Comparison of ENCODE assay signal across 24 mouse cellular contexts in the genomic region with DNA sequence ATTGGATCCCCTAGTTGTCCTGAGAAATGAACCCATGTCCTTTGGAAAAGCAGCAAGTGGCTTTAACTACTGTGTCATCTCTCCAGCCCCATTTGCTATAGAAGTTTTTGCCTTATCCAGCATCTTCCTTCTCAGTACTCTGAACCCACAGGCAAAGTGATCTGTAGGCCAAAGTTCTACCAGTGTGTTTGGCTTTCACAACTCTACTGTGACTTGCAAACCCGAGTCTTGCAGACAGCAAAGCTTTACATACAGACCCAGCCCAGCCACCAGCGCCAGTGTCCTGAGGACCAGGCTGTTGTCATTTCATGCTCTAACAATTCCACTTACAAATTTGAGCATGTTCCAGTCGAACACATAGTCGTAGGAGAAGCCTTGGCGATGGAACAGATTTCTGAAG. TPM values are rescaled to one million over a fixed set of nuclear protein-coding genes. Genes with fewer than 3 reads are reported as not detected.
DNase-seq lines count a peak whose midpoint lies in the region; ATAC-seq and TF ChIP-seq lines count a peak whose summit lies in the region.
"Had no signal": no experiment of that assay in that cellular context is flagged by ENCODE, and none has a peak within 500 bp of the region (broad histone marks: within the 10 kb centered on the region; RNA-seq: fewer than 3 reads in every experiment).

No protein-coding gene starts in this region.

- ATAC-seq in intestine, postnatal 0 days, result peak; percentile 40
- no peak for ATAC-seq in intestine, embryonic 15.5 days
- ATAC-seq in kidney, postnatal 0 days (replicated peaks; ENCODE audit: low FRiP score, low read depth), result no peak
- peak; percentile 61 for ATAC-seq in liver, embryonic 16.5 days (ENCODE audit: low read depth)
- ATAC-seq: activated CD4-positive, CD25-positive, alpha-beta regulatory T cell, adult 4 months; CD4-positive, CD25-positive, alpha-beta regulatory T cell, adult 4 months; forebrain, embryonic 13.5 days; Patski had no signal

- no peak overlapping the region for H3K9ac ChIP-seq in intestine, postnatal 0 days (ENCODE audit: low read depth, low read length)
- H3K9ac ChIP-seq in intestine, embryonic 15.5 days, result no peak overlapping the region
- H3K9ac ChIP-seq in kidney, postnatal 0 days (ENCODE audit: low read depth, low read length), result no peak overlapping the region
- H3K9ac ChIP-seq in liver, embryonic 16.5 days (ENCODE audit: low read depth, low read length), result no peak overlapping the region
- H3K9ac ChIP-seq: embryonic facial prominence, embryonic 12.5 days; forebrain, embryonic 13.5 days had no signal

- no peaks in the 10 kb centered on the region for H3K9me3 ChIP-seq in intestine, postnatal 0 days (ENCODE audit: control insufficient read depth)
- no peaks in the 10 kb centered on the region for H3K9me3 ChIP-seq in intestine, embryonic 15.5 days
- H3K9me3 ChIP-seq in kidney, postnatal 0 days (replicated peaks; ENCODE audit: low read length), result no peaks in the 10 kb centered on the region
- no peaks in the 10 kb centered on the region for H3K9me3 ChIP-seq in liver, embryonic 16.5 days (replicated peaks; ENCODE audit: control insufficient read depth, low read length)
- H3K9me3 ChIP-seq: embryonic facial prominence, embryonic 10.5 days; embryonic facial prominence, embryonic 12.5 days; forebrain, embryonic 13.5 days; G1E had no signal

- H3K4me2 ChIP-seq in intestine, postnatal 0 days (replicated peaks; ENCODE audit: low read depth), result no peak overlapping the region
- H3K4me2 ChIP-seq in intestine, embryonic 15.5 days (replicated peaks), result no peak overlapping the region
- no peak overlapping the region for H3K4me2 ChIP-seq in kidney, postnatal 0 days (ENCODE audit: low read length)
- H3K4me2 ChIP-seq in liver, embryonic 16.5 days (ENCODE audit: low read depth, low read length), result no peak overlapping the region
- H3K4me2 ChIP-seq: embryonic facial prominence, embryonic 12.5 days; forebrain, embryonic 13.5 days had no signal

- peak overlapping the region; percentile 22; the same call in 1 of the 2 replicates for H3K27ac ChIP-seq in intestine, postnatal 0 days (ENCODE audit: low read depth, low read length)
- H3K27ac ChIP-seq in intestine, embryonic 15.5 days, result no peak overlapping the region
- peak overlapping the region; percentile 34; the same call in 1 of the 2 replicates for H3K27ac ChIP-seq in kidney, postnatal 0 days
- H3K27ac ChIP-seq in liver, embryonic 16.5 days (ENCODE audit: low read length), result no peak overlapping the region
- H3K27ac ChIP-seq: embryonic facial prominence, embryonic 10.5 days; embryonic facial prominence, embryonic 12.5 days; forebrain, embryonic 13.5 days had no signal

- no peak for DNase-seq in kidney, postnatal 0 days (ENCODE audit: low spot score)
- DNase-seq in kidney, adult 8-10 months, result no peak
- DNase-seq in liver, result no peak
- peak; percentile 70 for DNase-seq in yolk sac, embryonic 10.5 days (ENCODE audit: low spot score)
- DNase-seq: adrenal gland, adult 8-10 months; adrenal gland, postnatal 14 days; adrenal gland, postnatal 36 days; B cell, adult 2 months; cerebellum, adult 11-12 months; cerebellum, adult 2 months; cerebellum, adult 9-10 months; cerebellum, postnatal 10 days; cerebellum, postnatal 25 days had no signal

- no peaks in the 10 kb centered on the region; the same call in 1 of the 2 replicates for H3K4me1 ChIP-seq in intestine, postnatal 0 days (replicated peaks; ENCODE audit: control insufficient read depth, insufficient read depth, low read length)
- H3K4me1 ChIP-seq in intestine, embryonic 15.5 days (replicated peaks), result no peaks in the 10 kb centered on the region
- H3K4me1 ChIP-seq in kidney, postnatal 0 days (replicated peaks; ENCODE audit: insufficient read depth, low read length), result no peaks in the 10 kb centered on the region
- H3K4me1 ChIP-seq in liver, embryonic 16.5 days (ENCODE audit: control insufficient read depth, low read depth, low read length), result no peaks in the 10 kb centered on the region
- H3K4me1 ChIP-seq: forebrain, embryonic 13.5 days had no signal

- H3K27me3 ChIP-seq in intestine, postnatal 0 days (replicated peaks; ENCODE audit: control insufficient read depth, insufficient read depth, low read length), result no peaks in the 10 kb centered on the region
- no peaks in the 10 kb centered on the region for H3K27me3 ChIP-seq in intestine, embryonic 15.5 days (replicated peaks)
- H3K27me3 ChIP-seq in kidney, postnatal 0 days (ENCODE audit: insufficient read depth, low read length), result no peaks in the 10 kb centered on the region
- H3K27me3 ChIP-seq in liver, embryonic 16.5 days (ENCODE audit: control insufficient read depth, insufficient read depth, low read depth, low read length), result no peaks in the 10 kb centered on the region
- H3K27me3 ChIP-seq: CH12.LX; embryonic facial prominence, embryonic 12.5 days; forebrain, embryonic 13.5 days; Patski had no signal

- no peak for TF ChIP-seq CTCF in intestine, postnatal 0 days (IDR thresholded peaks at IDR 0.05; ENCODE audit: low read depth)
- TF ChIP-seq CTCF in kidney, postnatal 0 days (IDR thresholded peaks at IDR 0.05; ENCODE audit: low read depth), result no peak

- H3K4me3 ChIP-seq in intestine, postnatal 0 days (ENCODE audit: low read depth, low read length), result no peak overlapping the region
- no peak overlapping the region for H3K4me3 ChIP-seq in intestine, embryonic 15.5 days (replicated peaks)
- no peak overlapping the region for H3K4me3 ChIP-seq in kidney, postnatal 0 days (replicated peaks; ENCODE audit: low read depth, low read length)
- no peak overlapping the region for H3K4me3 ChIP-seq in liver, embryonic 16.5 days (ENCODE audit: low read depth, low read length)
- H3K4me3 ChIP-seq: embryonic facial prominence, embryonic 10.5 days; embryonic facial prominence, embryonic 12.5 days; forebrain, embryonic 13.5 days had no signal

- H3K36me3 ChIP-seq in intestine, postnatal 0 days (ENCODE audit: control insufficient read depth, insufficient read depth), result peaks cover 93% of the 10 kb centered on the region
- H3K36me3 ChIP-seq in intestine, embryonic 15.5 days, result peaks cover 73% of the 10 kb centered on the region
- peaks cover 90% of the 10 kb centered on the region for H3K36me3 ChIP-seq in kidney, postnatal 0 days (ENCODE audit: insufficient read depth, low read length)
- peaks cover 83% of the 10 kb centered on the region for H3K36me3 ChIP-seq in liver, embryonic 16.5 days (ENCODE audit: control insufficient read depth, insufficient read depth)

- WGBS in intestine, postnatal 0 days, result 84% methylated on average over 5 of the region's 5 CpGs
- WGBS in intestine, embryonic 15.5 days, result 90% methylated on average over 5 of the region's 5 CpGs
- WGBS in kidney, postnatal 0 days, result 85% methylated on average over 5 of the region's 5 CpGs
- 75% methylated on average over 5 of the region's 5 CpGs for WGBS in liver, embryonic 16.5 days (ENCODE audit: insufficient replicate concordance)

RNA-seq across cellular contexts. Expression of a gene that starts 19.9 kb away (rescaled TPM):
- polyA plus RNA-seq in intestine, postnatal 0 days (2015; fragmentation: Nextera tagmentation; extraction: Ambion mirVana), result 62.0 and 65.6 TPM in 2 replicates
- 106 TPM in 2 replicates for polyA plus RNA-seq in intestine, embryonic 15.5 days (2015; fragmentation: Nextera tagmentation; extraction: Ambion mirVana)
- 102 and 106 TPM in 2 replicates for polyA plus RNA-seq in kidney, postnatal 0 days (2015; fragmentation: Nextera tagmentation; extraction: Ambion mirVana)
- polyA plus RNA-seq in liver, embryonic 16.5 days (2015; fragmentation: Nextera tagmentation; extraction: Ambion mirVana), result 33.4 and 36.8 TPM in 2 replicates

RNA-seq across cellular contexts. Expression of a gene that starts 23.0 kb away (rescaled TPM):
- 7.2 and 8.0 TPM in 2 replicates for polyA plus RNA-seq in intestine, postnatal 0 days (2015; fragmentation: Nextera tagmentation; extraction: Ambion mirVana)
- 84.8 and 96.2 TPM in 2 replicates for polyA plus RNA-seq in intestine, embryonic 15.5 days (2015; fragmentation: Nextera tagmentation; extraction: Ambion mirVana)
- polyA plus RNA-seq in kidney, postnatal 0 days (2015; fragmentation: Nextera tagmentation; extraction: Ambion mirVana), result 10.0 and 10.2 TPM in 2 replicates
- 80.5 and 82.1 TPM in 2 replicates for polyA plus RNA-seq in liver, embryonic 16.5 days (2015; fragmentation: Nextera tagmentation; extraction: Ambion mirVana)

RNA-seq across cellular contexts. Expression of a gene that starts 38.6 kb away (rescaled TPM):
- 1.1 and 1.3 TPM in 2 replicates for polyA plus RNA-seq in intestine, postnatal 0 days (2015; fragmentation: Nextera tagmentation; extraction: Ambion mirVana)
- 4.2 and 5.1 TPM in 2 replicates for polyA plus RNA-seq in intestine, embryonic 15.5 days (2015; fragmentation: Nextera tagmentation; extraction: Ambion mirVana)
- polyA plus RNA-seq in kidney, postnatal 0 days (2015; fragmentation: Nextera tagmentation; extraction: Ambion mirVana), result 5.5 and 5.7 TPM in 2 replicates
- polyA plus RNA-seq in liver, embryonic 16.5 days (2015; fragmentation: Nextera tagmentation; extraction: Ambion mirVana), result 1.6 and 1.7 TPM in 2 replicates

Comparison
In these comparisons a context has a peak if more than half of its experiments do, and no peak if none do; other contexts are left out.
1. ATAC-seq: peak in intestine, postnatal 0 days (single experiment) and liver, embryonic 16.5 days (single experiment); none in intestine, embryonic 15.5 days (single experiment) and kidney, postnatal 0 days (single experiment).
2. H3K27ac ChIP-seq: peak in intestine, postnatal 0 days (single experiment) and kidney, postnatal 0 days (single experiment); none in intestine, embryonic 15.5 days (single experiment) and liver, embryonic 16.5 days (single experiment).